Mouse (Mus musculus): ENCODE measurements at regions not wholly inside any gene's neighbourhood (a gene's known extent, or its start where the extent isn't known, plus 50 kb on each side); places are given as distances from the start of the nearest gene placed in this dataset.
A peak's percentile ranks its signal among the peaks of the same experiment; 100 is the strongest.
"Not testable (repeated sequence)": the region's sequence is repeated elsewhere in the genome, so short reads cannot be mapped to it uniquely, and the experiment has no call there.

- intact Hi-C loops (cut with DNase I; ENCODE audit: low total_unique reads), result no loop called here
- no peak for DNase-seq
Observed at GRCm38 (mm10) chr10:96685991-96686601, 69.3 kb downstream of the Btg1 start.

GRCm38 (mm10) chr10:96686659-96687440, 70.0 kb downstream of the Btg1 start:
- DNase-seq, result peak; percentile 28
- intact Hi-C loops (cut with DNase I; ENCODE audit: low total_unique reads), result no loop called here

DNA sequence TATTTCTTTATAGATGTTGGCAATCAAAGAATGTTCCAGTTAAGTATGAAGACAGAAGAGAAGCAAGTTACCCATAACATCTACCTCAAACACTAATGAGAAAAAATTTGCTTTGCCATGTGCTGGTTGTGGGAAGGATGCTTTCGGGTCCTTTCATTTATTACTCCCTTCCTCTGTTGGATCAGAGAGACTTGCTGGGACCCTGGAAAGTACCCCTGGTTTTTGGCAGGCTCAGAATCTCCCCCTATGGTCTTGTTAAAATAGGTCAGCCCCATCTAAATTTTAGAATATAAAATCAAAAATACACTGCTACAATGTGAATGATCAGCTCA, 70.6 kb downstream of the Btg1 start:
- no peak for DNase-seq
- intact Hi-C loops (cut with DNase I; ENCODE audit: low total_unique reads), result no loop called here

- intact Hi-C loops (cut with DNase I; ENCODE audit: low total_unique reads), result no loop called here
- no peak for DNase-seq
Observed at GRCm38 (mm10) chr10:96689976-96690867, 73.4 kb downstream of the Btg1 start.

GRCm38 (mm10) chr10:96690868-96691302, 74.1 kb downstream of the Btg1 start:
- intact Hi-C loops (cut with DNase I; ENCODE audit: low total_unique reads), result no loop called here

GRCm38 (mm10) chr10:96691319-96691870, 74.6 kb downstream of the Btg1 start:
- intact Hi-C loops (cut with DNase I; ENCODE audit: low total_unique reads), result no loop called here
- DNase-seq, result no peak

More at GRCm38 (mm10) chr10:96690868-96691302, 74.1 kb downstream of the Btg1 start:
- DNase-seq, result no peak

- intact Hi-C loops (cut with DNase I; ENCODE audit: low total_unique reads), result no loop called here
- DNase-seq, result no peak
Observed at GRCm38 (mm10) chr10:96692821-96693220, 76.0 kb downstream of the Btg1 start.

- DNase-seq, result no peak
- intact Hi-C loops (cut with DNase I; ENCODE audit: low total_unique reads), result no loop called here
Observed at GRCm38 (mm10) chr10:96693766-96694165, 77.0 kb downstream of the Btg1 start.

DNA sequence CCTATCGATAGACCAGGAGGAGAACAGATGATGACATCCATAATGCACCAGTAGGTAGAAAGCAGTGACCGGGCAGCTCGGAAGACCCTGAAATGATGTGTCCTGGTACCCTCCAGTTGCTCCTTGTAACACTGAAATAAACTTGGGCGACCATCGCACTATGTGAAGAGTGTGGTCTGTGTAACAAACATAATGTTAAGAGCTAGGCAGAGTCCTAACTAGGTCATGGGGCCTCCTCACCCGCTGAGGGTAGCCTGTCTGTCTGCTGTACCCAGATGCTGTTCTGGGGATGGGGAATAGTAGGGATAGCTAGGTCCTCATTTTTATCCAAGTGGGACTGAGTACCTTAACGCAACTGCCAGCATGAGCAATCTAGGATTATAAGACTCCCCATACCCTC, 79.8 kb downstream of the Btg1 start:
- DNase-seq, result no peak
- intact Hi-C loops (cut with DNase I; ENCODE audit: low total_unique reads), result no loop called here

GRCm38 (mm10) chr10:96697781-96698180, 81.0 kb downstream of the Btg1 start:
- intact Hi-C loops (cut with DNase I; ENCODE audit: low total_unique reads), result no loop called here
- no peak for DNase-seq

DNA sequence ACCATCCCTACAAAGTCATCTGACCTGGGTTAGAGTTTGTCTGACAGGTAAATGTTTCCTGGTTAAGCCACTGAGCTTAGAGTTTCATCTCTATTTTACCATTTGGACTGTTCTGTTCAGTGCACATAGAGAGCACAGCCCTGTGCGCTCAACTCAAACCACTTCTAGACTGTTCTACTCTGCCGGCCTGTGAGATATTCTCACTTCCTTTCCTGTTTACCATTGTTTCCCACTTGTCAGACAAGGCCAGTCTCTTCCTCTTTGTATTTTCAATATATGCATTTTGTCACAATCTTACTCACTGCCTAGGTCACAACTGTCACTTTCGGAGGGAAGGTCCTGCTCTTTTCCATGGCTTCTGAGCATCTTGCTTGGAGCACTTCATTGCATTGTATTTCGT, 89.8 kb downstream of the Btg1 start:
- no peak for DNase-seq
- intact Hi-C loops (cut with DNase I; ENCODE audit: low total_unique reads), result no loop called here

- no peak for DNase-seq
- intact Hi-C loops (cut with DNase I; ENCODE audit: low total_unique reads), result no loop called here
Observed at GRCm38 (mm10) chr10:96708471-96708870, 91.7 kb downstream of the Btg1 start.

GRCm38 (mm10) chr10:96709698-96710356, 93.0 kb downstream of the Btg1 start:
- intact Hi-C loops (cut with DNase I; ENCODE audit: low total_unique reads), result no loop called here
- DNase-seq, result no peak

DNA sequence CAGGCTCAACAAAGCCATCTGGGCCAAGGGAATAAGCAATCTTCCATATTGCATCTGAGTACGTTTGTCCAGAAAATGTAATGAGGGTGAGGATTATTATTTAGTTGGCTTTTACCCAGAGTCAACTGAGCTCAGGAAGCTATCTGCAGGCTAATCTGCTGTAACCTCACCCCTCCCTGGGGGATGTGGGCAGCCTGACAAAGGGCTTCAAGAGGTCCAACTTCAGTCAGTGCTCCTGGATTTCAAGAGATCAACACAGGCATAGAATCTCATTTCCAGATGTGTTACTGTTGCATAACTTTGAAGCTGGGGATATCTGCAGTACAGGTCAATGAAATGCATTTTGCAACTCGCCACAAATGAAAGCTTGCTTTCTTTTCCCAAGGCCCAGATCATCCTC, 95.2 kb downstream of the Btg1 start:
- intact Hi-C loops (cut with DNase I; ENCODE audit: low total_unique reads), result no loop called here
- DNase-seq, result peak; percentile 10

DNA sequence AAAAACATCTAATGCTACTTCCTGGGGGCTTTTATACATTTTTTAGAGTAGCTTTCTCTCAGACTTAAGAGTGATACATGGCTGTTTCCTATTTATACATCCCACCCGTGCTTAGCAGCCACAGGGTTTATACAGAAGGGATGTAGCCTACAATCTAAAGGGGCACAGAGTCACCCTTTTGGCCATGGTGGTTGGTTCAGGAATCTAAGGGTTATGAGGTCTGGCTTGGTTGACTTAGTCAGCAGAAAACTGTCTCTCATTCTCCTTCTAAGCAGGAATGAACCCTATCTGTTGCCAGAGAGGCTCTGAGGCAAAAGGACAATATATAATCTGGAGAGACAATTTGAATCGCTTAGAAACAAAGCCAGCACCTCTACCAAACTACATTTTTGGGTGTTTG, 97.9 kb downstream of the Btg1 start:
- no peak for DNase-seq
- intact Hi-C loops (cut with DNase I; ENCODE audit: low total_unique reads), result no loop called here

GRCm38 (mm10) chr10:96717281-96717680, 100.5 kb downstream of the Btg1 start:
- intact Hi-C loops (cut with DNase I; ENCODE audit: low total_unique reads), result no loop called here
- DNase-seq, result no peak

- DNase-seq; intact Hi-C loops (cut with DNase I; ENCODE audit: low total_unique reads): not testable (repeated sequence)
Observed at GRCm38 (mm10) chr10:96718706-96719105, 101.9 kb downstream of the Btg1 start.

- intact Hi-C loops (cut with DNase I; ENCODE audit: low total_unique reads), result no loop called here
- DNase-seq, result peak; percentile 12
Observed at GRCm38 (mm10) chr10:96720281-96720711, 103.5 kb downstream of the Btg1 start.

GRCm38 (mm10) chr10:96720956-96721688, 104.3 kb downstream of the Btg1 start:
- intact Hi-C loops (cut with DNase I; ENCODE audit: low total_unique reads), result no loop called here
- DNase-seq, result no peak

Data from gastrocnemius, postnatal 14 days (tissue).